Mouse (Mus musculus): Measurements from ENCODE around the gene Limk2. TPM values are rescaled to one million over a fixed set of nuclear protein-coding genes. Genes with fewer than 3 reads are reported as not detected.

Limk2 gene
- polyA plus RNA-seq, 1 experiment: 20.9 TPM

DNA sequence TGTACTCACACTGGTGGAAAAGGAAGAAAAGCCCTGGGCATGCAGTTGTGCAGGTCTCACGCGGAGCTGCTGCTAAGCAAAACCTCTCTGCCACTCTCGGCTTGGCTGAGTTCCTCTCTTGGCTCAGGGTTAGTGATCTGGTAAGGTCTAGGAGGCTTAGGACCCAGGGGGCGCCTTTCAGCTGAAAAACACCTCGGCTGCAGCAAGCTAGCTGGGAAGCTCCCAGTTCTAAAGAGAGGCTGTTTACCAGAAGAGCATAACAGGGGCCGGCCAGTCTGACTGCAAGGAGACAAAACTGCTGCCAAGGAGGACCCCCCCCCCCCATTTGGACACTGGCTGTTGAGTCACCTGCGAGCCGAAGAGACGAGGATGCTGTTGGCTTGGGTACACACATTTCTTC lies 78.4 kb downstream of the Limk2 start:
- 0 out of 2 replicates have a peak, but pooled peaks have one; percentile 22 for TF ChIP-seq CTCF (IDR thresholded peaks at IDR 0.05; ENCODE audit: low read depth, low read length)
- TF ChIP-seq POLR2A (IDR thresholded peaks at IDR 0.05; ENCODE audit: borderline replicate concordance, low read depth, low read length): no peak
- Histone ChIP-seq H3K4me3 (ENCODE audit: insufficient read depth, low read length) (peak overlapping the region; percentile 70), H3K4me1 (ENCODE audit: control insufficient read depth, insufficient read depth, low read length) (peaks cover 22% of the 10 kb centered on the region), H3K27ac (ENCODE audit: insufficient read depth, low read depth, low read length) (peak overlapping the region; percentile 93)

DNA sequence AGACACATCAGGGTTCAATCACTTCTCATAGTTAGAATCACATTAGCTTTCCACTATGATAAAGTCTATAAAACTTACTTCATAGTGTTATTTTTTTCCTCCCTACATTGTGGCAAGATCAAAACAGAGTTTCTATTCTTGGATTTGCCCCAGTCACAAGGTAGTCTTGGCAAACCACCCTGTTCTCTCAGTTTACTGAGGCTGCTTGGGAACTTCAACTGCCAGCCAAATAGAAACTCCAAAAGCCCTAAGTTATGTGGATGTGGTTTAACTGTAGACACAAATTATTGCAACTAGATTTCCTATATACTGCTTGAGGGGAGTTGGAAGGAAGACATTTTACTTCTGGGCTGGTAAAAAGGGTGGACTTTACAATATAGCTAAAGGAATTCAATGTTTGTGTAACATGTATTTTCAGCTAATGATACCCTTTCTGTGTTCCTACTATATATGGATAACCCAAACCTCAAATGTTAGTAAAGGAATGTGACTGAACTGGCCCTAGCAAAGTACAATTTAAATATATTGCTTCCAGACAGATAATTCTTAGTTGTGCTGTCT lies 79.0 kb downstream of the Limk2 start, which contains the start of gene Pik3ip1:
Pik3ip1 (plus strand) TSS at position 511 of the 561 bp plus-strand sequence.
- H3K4me3 ChIP-seq (ENCODE audit: insufficient read depth, low read length): peak within 1 kb of the TSS; percentile 70
- peak within 1 kb of the TSS; percentile 93 for H3K27ac ChIP-seq (ENCODE audit: insufficient read depth, low read depth, low read length)
- TF ChIP-seq POLR2A (IDR thresholded peaks at IDR 0.05; ENCODE audit: borderline replicate concordance, low read depth, low read length) (no peak), CTCF (IDR thresholded peaks at IDR 0.05; ENCODE audit: low read depth, low read length) (no peak)
- peaks cover 19% of the 10 kb centered on the region for H3K4me1 ChIP-seq (ENCODE audit: control insufficient read depth, insufficient read depth, low read length)

DNA sequence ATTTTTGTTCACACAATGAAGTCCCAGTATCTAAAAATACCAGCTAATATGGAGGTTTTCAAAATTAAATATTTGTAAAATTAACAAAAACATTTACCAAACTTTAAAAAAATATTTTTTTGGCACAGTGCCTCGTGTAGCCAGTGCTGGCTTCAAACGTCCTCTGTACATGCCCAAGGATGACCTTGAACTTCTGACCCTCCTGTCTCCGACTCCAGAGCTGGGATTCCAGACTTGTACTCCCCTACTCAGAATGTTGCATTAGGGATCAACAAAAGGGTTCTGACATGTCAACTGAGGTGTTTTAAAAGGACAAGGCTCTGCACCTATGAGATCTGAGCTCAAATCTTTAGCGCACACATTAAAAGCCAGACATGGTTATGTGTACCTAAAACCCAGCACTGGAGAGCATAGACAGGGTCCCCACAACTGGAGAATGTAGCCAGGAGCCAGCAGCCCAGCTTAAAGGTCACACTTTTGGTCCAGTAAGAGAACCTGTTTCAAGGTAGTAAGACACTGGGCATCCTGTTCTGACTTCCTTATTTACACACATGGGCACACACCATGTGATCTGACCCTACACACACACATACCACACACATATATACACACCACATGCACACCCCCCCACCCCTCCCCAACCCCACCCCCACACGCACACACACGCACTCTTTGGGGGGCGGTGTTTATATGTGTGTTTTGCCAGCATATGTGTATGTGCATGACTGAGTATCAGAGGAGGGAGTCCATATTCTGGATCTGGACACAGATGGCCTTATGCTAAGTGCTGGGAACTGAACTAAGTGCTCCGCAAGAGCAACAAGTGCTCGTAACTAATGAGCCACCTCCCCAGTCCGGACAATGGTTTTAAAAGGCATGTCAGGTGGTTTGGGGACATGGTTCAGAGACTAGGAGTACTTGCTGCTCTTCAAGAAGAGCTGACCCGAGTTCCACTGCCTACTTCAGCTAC lies 79.9 kb downstream of the Limk2 start:
- no peak for TF ChIP-seq CTCF (IDR thresholded peaks at IDR 0.05; ENCODE audit: low read depth, low read length)
- no peak for TF ChIP-seq POLR2A (IDR thresholded peaks at IDR 0.05; ENCODE audit: borderline replicate concordance, low read depth, low read length)
- H3K4me1 ChIP-seq (ENCODE audit: control insufficient read depth, insufficient read depth, low read length): peaks cover 14% of the 10 kb centered on the region
- no peak overlapping the region for H3K4me3 ChIP-seq (ENCODE audit: insufficient read depth, low read length)
- peak overlapping the region; percentile 93 for H3K27ac ChIP-seq (ENCODE audit: insufficient read depth, low read depth, low read length)

DNA sequence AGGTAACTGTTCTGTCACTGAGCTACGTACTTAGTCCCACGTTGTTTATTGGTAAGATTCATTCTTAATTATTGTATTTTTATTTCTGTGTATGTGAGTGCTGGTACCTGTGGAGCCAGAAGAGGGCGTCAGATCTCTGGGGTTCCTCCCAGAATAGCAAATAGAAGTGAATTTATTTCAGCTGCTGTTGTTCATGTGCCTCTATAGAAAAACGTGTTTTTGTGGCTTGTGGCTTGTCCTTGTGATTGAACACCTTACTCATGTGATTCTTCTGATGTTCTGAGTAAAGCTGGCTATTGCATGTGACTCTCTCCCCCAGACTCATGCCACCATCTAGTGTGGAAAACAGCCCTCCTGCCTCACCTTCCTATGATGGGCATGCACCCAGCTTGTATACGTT lies 80.7 kb downstream of the Limk2 start:
- TF ChIP-seq CTCF (IDR thresholded peaks at IDR 0.05; ENCODE audit: low read depth, low read length): no peak
- no peak for TF ChIP-seq POLR2A (IDR thresholded peaks at IDR 0.05; ENCODE audit: borderline replicate concordance, low read depth, low read length)
- no peak overlapping the region for H3K4me3 ChIP-seq (ENCODE audit: insufficient read depth, low read length)
- H3K27ac ChIP-seq (ENCODE audit: insufficient read depth, low read depth, low read length): no peak overlapping the region
- H3K4me1 ChIP-seq (ENCODE audit: control insufficient read depth, insufficient read depth, low read length): peaks cover 14% of the 10 kb centered on the region

DNA sequence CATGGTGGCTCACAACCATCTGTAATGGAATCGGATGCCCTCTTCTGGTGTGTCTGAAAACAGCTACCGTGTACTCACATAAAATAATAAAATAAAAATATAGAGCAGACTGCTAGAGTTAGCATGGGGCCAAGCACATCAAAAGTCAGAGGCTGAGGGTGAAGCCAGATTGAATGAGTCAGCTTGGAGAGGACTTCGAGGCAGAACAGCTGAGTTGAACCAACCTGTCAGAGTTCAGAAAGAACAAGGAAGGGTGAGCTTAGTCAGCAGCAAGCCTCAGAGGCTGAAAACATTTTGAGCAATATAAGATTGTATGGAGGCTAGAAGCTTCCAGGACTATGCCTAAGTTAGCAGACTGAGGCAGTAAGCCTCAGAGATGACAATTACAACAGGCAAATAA lies 90.7 kb downstream of the Limk2 start:
- Histone ChIP-seq H3K4me3 (ENCODE audit: insufficient read depth, low read length) (no peak overlapping the region), H3K4me1 (ENCODE audit: control insufficient read depth, insufficient read depth, low read length) (peaks cover 12% of the 10 kb centered on the region), H3K27ac (ENCODE audit: insufficient read depth, low read depth, low read length) (no peak overlapping the region)
- TF ChIP-seq POLR2A (IDR thresholded peaks at IDR 0.05; ENCODE audit: borderline replicate concordance, low read depth, low read length) (no peak), CTCF (IDR thresholded peaks at IDR 0.05; ENCODE audit: low read depth, low read length) (no peak)

DNA sequence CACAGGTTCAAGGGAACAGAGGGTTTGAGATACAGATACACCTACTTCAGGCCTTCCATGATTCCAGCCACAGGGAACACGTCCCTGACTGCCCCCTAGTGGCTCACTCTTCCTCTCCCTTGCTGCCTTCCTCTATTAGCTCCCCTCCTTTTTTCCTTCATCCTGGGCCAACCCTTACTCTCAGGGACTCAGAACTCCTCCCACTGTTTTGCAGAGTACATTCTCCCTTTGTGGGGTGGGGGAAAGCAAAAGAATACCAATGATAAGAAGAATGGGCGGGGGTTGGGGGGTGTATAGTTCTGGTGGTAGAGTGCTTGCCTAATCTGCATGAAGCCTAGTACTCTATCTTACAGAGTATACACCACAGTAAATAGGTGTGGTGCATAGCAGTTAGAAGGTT lies 94.8 kb downstream of the Limk2 start:
- no peak overlapping the region for H3K4me3 ChIP-seq (ENCODE audit: insufficient read depth, low read length)
- TF ChIP-seq POLR2A (IDR thresholded peaks at IDR 0.05; ENCODE audit: borderline replicate concordance, low read depth, low read length) (no peak), CTCF (IDR thresholded peaks at IDR 0.05; ENCODE audit: low read depth, low read length) (peak; percentile 74)
- H3K4me1 ChIP-seq (ENCODE audit: control insufficient read depth, insufficient read depth, low read length): peaks cover 9% of the 10 kb centered on the region
- H3K27ac ChIP-seq (ENCODE audit: insufficient read depth, low read depth, low read length): no peak overlapping the region

DNA sequence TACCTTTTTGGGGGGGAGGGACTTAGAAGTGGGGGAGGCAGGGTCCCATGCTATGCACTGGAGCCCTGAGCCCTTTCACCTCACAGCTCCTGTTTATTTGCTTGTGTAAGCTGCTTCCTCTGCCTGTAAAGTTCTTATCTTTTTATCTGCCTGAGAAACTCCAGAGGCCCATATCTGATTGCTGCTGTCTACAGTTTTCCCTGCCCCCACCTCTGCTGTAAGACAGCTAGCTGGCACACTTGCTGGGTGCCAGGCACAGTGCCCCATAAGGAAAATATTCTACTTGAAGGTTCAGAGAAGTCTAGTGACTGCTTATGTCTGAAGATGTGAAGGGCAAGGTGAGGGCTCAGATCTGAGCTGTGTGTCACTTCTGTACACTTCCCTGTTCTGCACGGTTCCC lies 95.7 kb downstream of the Limk2 start:
- TF ChIP-seq CTCF (IDR thresholded peaks at IDR 0.05; ENCODE audit: low read depth, low read length) (no peak), POLR2A (IDR thresholded peaks at IDR 0.05; ENCODE audit: borderline replicate concordance, low read depth, low read length) (no peak)
- Histone ChIP-seq H3K4me1 (ENCODE audit: control insufficient read depth, insufficient read depth, low read length) (peaks cover 8% of the 10 kb centered on the region), H3K4me3 (ENCODE audit: insufficient read depth, low read length) (no peak overlapping the region), H3K27ac (ENCODE audit: insufficient read depth, low read depth, low read length) (no peak overlapping the region)

DNA sequence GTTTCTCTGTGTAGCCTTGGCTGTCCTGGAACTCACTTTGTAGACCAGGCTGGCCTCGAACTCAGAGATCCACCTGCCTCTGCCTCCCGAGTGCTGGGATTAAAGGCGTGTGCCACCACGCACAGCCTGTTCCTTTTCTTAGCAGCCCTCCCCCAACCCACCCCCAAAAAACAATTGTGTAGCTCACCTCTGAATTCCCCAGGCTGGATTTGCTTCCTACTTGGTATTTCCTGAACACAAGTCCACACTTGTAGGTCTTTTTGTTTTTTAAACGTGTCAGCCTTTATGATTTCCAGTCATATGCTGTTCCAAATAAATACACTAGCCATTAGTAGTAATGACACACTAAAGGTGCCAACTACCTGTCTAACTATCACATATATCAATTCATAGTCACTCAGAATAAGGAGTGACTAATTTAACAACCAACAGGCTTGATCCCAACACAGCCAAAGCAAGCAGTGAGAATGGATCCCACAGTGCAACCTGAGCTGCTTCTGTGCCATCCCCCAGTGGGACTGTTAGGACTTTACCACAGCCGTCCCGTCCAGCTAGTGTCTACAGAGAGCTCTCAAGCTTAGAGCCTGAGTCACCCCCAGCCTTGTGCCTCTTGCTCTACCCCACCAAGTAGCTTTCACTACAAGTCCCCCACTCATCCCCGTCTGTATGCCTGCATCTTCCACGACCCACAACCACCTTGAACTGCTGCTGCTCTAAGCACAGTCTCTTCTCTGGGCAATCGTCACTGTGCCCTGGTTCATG lies 97.2 kb downstream of the Limk2 start:
- H3K4me1 ChIP-seq (ENCODE audit: control insufficient read depth, insufficient read depth, low read length): peaks cover 10% of the 10 kb centered on the region

DNA sequence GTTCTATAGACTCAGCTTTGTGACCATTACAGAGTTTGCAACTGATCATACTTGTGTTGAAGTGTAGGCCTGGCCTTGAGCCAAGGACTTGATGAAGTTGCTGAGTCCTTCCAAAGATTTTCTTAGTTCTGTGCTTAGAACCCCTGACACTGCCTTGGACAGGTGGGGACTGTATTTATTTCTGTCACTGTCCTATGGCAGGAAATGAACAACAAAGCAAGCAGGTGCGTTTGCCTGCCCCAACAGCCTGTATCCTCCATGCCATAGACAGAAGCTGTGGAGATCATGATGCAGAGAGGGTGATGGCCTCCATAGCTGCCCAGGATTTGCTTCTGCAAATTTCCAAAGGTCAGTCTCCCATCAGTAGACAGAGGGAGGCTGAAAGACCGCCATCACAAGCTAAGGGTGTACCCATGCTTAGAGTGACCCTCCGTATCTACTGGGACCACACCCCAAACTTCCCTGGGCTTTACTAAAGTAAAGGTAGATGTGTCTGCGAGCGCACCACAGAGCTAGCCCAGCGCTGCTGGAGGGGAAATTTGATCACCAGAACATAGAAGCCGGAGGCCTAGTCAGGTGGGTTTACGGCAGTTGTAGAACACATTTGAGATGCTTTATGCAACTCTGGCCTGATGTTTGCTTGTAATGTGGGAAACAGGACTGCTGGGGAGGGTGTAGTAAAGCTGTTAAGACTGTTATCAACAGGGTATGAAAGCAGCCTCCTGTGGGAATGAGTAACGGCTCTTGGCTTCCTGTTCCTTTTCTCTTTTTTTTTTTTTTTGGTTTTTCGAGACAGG lies 98.0 kb downstream of the Limk2 start:
- no peak overlapping the region for H3K27ac ChIP-seq (ENCODE audit: insufficient read depth, low read depth, low read length)
- no peak overlapping the region for H3K4me3 ChIP-seq (ENCODE audit: insufficient read depth, low read length)
- TF ChIP-seq CTCF (IDR thresholded peaks at IDR 0.05; ENCODE audit: low read depth, low read length): no peak
- no peak for TF ChIP-seq POLR2A (IDR thresholded peaks at IDR 0.05; ENCODE audit: borderline replicate concordance, low read depth, low read length)
- peaks cover 10% of the 10 kb centered on the region for H3K4me1 ChIP-seq (ENCODE audit: control insufficient read depth, insufficient read depth, low read length)

More for the DNA sequence above, 97.2 kb downstream of the Limk2 start:
- Histone ChIP-seq H3K4me3 (ENCODE audit: insufficient read depth, low read length) (no peak overlapping the region), H3K27ac (ENCODE audit: insufficient read depth, low read depth, low read length) (no peak overlapping the region)
- TF ChIP-seq POLR2A (IDR thresholded peaks at IDR 0.05; ENCODE audit: borderline replicate concordance, low read depth, low read length) (no peak), CTCF (IDR thresholded peaks at IDR 0.05; ENCODE audit: low read depth, low read length) (no peak)
